Mouse (Mus musculus) limb, embryonic 14.5 days (tissue): ENCODE data around the gene Ccdc51. TPM values are rescaled to one million over a fixed set of nuclear protein-coding genes. Genes with fewer than 3 reads are reported as not detected.

Experiments
- ATAC-seq: fragments of 200-750 bp; cut with Nextera tagmentation; 2 replicates; pipeline ENCODE4 v1.8.0; 2017; ENCODE audit warnings: low read depth, moderate number of reproducible peaks, moderate TSS enrichment; ENCODE audit not compliant: low FRiP score
- DNase-seq: peaks from one replicate; pipeline ENCODE4 v3.0.0-alpha.2; 2015; ENCODE audit warnings: low spot score
- H3K27ac ChIP-seq: fragments of 300-500 bp; sonication (generic); replicated peaks from 2 replicates; pipeline ENCODE4 v1.5.1; 2014; ENCODE audit warnings: low read depth, mild to moderate bottlenecking, low read length, moderate library complexity, mixed read lengths
- H3K27me3 ChIP-seq: fragments of 300-500 bp; sonication (generic); 2 replicates; pipeline ENCODE4 v1.6.1; 2014; ENCODE audit warnings: low read length, mixed read lengths; ENCODE audit not compliant: control insufficient read depth, insufficient read depth
- H3K36me3 ChIP-seq: fragments of 300-500 bp; sonication (generic); 2 replicates; pipeline ENCODE4 v1.6.1; 2014; ENCODE audit warnings: mild to moderate bottlenecking, low read length, moderate library complexity, mixed read lengths; ENCODE audit not compliant: control insufficient read depth, insufficient read depth
- H3K4me1 ChIP-seq: fragments of 300-500 bp; sonication (generic); 2 replicates; pipeline ENCODE4 v1.6.1; 2014; ENCODE audit warnings: antibody characterized with exemption, low read length, mixed read lengths; ENCODE audit not compliant: control insufficient read depth, insufficient read depth
- H3K4me2 ChIP-seq: fragments of 300-500 bp; sonication (generic); replicated peaks from 2 replicates; pipeline ENCODE4 v1.6.1; 2014; ENCODE audit warnings: low read depth, mild to moderate bottlenecking, low read length, moderate library complexity; ENCODE audit not compliant: severe bottlenecking
- H3K4me3 ChIP-seq: fragments of 300-500 bp; sonication (generic); replicated peaks from 2 replicates; pipeline ENCODE4 v1.5.1; 2014; ENCODE audit warnings: low read length
- H3K9ac ChIP-seq: fragments of 300-500 bp; sonication (generic); 2 replicates; pipeline ENCODE4 v1.6.1; 2014; ENCODE audit warnings: mild to moderate bottlenecking, low read depth, low read length, moderate library complexity; ENCODE audit not compliant: severe bottlenecking
- H3K9me3 ChIP-seq: fragments of 300-500 bp; sonication (generic); 2 replicates; pipeline ENCODE4 v1.6.1; 2016; ENCODE audit warnings: low read length; ENCODE audit not compliant: control insufficient read depth
- POLR2A ChIP-seq: fragments of 200-500 bp; IDR thresholded peaks from 2 replicates; pipeline ENCODE4 v1.8.0; 2012; ENCODE audit warnings: inconsistent platforms, mild to moderate bottlenecking, moderate library complexity, borderline replicate concordance; ENCODE audit not compliant: insufficient read depth, insufficient read length; ENCODE audit errors: extremely low read depth
- WGBS: fragments of 180-500 bp; shearing (Covaris S2); extraction: QIAGEN DNeasy Blood & Tissue Kit; methylation state at CpG from one replicate; pipeline ENCODE4 v1.1.7; 2014; 5-methylcytosine and 5-hydroxymethylcytosine counted together
- polyA plus RNA-seq, 2 experiments: library from polyadenylated mRNA; depleted of rRNA in 1 of 2; stranded (reverse) in 1 of 2; unstranded in 1 of 2; fragments of >200 nt; fragmentation: Nextera tagmentation in 1 of 2; extraction: Ambion mirVana in 1 of 2; gene quantifications; 2 replicates each; pipeline versions ENCODE4 v1.2.1 to v1.2.3; 2012 to 2014

Ccdc51 gene
- polyA plus RNA-seq, 2 experiments = 9.0 to 15.3 TPM

DNA sequence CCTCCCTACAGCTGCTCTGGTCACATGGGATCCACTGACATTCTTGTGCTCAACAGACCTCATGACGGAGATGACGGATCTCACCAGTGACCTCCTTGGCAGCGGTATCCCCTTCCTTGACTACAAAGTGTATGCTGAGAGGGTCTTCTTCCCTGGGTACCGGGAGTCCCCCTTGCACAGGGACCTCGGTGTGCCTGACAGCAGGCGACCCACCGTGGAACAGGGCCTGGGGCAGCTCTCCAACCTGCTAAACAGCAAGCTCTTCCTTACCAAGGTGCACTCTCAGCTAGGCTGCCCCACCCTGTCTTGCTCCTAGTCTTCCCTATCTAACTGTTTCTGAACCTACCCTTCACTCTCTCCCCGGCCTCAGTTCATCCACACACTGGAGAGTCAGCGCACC lies 29.3 kb downstream of the Ccdc51 start:
- H3K4me2 ChIP-seq = no peak overlapping the region
- H3K27me3 ChIP-seq = no peaks in the 10 kb centered on the region
- H3K4me1 ChIP-seq = no peaks in the 10 kb centered on the region
- 93% methylated on average over 9 of the region's 9 CpGs for WGBS
- H3K9me3 ChIP-seq = no peaks in the 10 kb centered on the region
- no peak overlapping the region for H3K9ac ChIP-seq
- H3K36me3 ChIP-seq = peaks cover 97% of the 10 kb centered on the region
- no peak for TF ChIP-seq POLR2A
- ATAC-seq (no peak), DNase-seq (no peak)
- no peak overlapping the region for H3K4me3 ChIP-seq
- H3K27ac ChIP-seq = no peak overlapping the region

DNA sequence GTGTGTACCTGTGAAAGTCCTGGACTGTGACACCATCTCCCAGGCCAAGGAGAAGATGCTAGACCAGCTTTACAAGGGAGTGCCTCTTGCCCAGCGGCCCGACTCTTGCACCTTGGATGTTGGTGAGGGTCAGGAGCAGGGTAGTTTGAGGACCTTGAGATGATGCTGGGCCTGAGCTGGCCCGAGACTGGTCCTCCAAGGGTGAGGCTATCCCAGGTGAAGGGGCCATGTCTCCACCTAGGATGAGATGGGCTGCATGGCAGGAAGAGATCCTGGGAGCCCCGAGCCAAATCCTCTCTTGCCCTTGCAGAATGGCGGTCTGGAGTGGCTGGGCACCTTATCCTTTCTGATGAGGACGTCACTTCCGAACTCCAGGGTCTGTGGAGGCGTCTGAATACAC lies 31.0 kb downstream of the Ccdc51 start:
- no peaks in the 10 kb centered on the region for H3K4me1 ChIP-seq
- H3K27ac ChIP-seq = no peak overlapping the region
- H3K4me2 ChIP-seq = no peak overlapping the region
- H3K9ac ChIP-seq = no peak overlapping the region
- no peaks in the 10 kb centered on the region for H3K27me3 ChIP-seq
- WGBS = 89% methylated on average over 8 of the region's 8 CpGs
- no peak for ATAC-seq
- no peak overlapping the region for H3K4me3 ChIP-seq
- peaks cover 100% of the 10 kb centered on the region for H3K36me3 ChIP-seq
- H3K9me3 ChIP-seq = no peaks in the 10 kb centered on the region
- no peak for DNase-seq
- no peak for TF ChIP-seq POLR2A

DNA sequence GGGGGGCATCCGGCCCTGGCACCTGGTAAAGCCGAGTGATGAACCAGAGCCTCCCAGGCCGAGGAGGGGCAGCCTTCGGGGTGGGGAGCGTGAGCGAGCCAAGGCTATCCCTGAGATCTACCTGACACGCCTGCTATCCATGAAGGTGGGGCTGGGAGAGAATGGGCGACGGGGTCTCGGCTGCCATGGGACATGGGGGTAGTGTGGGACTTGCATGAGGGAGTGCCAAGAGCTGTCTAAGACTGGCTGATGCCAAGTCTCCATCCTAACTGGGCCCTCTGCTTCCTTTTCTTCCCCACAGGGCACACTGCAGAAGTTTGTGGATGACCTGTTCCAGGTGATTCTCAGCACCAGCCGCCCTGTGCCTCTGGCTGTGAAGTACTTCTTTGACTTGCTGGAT lies 32.0 kb downstream of the Ccdc51 start:
- Histone ChIP-seq H3K9ac (no peak overlapping the region), H3K9me3 (no peaks in the 10 kb centered on the region), H3K4me1 (no peaks in the 10 kb centered on the region), H3K4me3 (no peak overlapping the region), H3K36me3 (peaks cover 99% of the 10 kb centered on the region), H3K4me2 (no peak overlapping the region), H3K27me3 (no peaks in the 10 kb centered on the region), H3K27ac (no peak overlapping the region)
- 93% methylated on average over 11 of the region's 11 CpGs for WGBS
- DNase-seq (no peak), ATAC-seq (no peak)
- no peak for TF ChIP-seq POLR2A

DNA sequence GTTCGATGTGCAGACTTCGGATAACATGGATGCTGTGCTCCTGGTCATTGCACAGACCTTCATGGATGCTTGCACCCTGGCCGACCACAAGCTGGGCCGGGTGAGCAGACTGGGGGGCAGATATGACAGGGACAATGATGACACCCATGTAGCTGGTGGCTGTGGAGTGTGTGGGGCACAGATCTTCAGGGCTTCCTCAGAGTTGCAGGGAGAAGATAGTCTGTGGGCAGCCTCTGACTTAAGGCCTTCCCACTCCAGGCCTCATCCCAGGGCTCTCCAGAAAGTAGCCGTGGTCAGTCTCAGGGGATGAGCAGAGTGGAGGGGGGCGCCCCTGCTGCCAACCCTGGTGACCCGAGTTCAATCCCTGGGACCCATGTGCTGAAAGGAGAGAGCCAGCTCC lies 32.6 kb downstream of the Ccdc51 start:
- Histone ChIP-seq H3K4me2 (no peak overlapping the region), H3K27me3 (no peaks in the 10 kb centered on the region), H3K4me1 (no peaks in the 10 kb centered on the region), H3K9me3 (no peaks in the 10 kb centered on the region), H3K4me3 (no peak overlapping the region), H3K36me3 (peaks cover 97% of the 10 kb centered on the region), H3K27ac (no peak overlapping the region), H3K9ac (no peak overlapping the region)
- no peak for TF ChIP-seq POLR2A
- no peak for DNase-seq
- WGBS = 89% methylated on average over 7 of the region's 7 CpGs
- no peak for ATAC-seq

DNA sequence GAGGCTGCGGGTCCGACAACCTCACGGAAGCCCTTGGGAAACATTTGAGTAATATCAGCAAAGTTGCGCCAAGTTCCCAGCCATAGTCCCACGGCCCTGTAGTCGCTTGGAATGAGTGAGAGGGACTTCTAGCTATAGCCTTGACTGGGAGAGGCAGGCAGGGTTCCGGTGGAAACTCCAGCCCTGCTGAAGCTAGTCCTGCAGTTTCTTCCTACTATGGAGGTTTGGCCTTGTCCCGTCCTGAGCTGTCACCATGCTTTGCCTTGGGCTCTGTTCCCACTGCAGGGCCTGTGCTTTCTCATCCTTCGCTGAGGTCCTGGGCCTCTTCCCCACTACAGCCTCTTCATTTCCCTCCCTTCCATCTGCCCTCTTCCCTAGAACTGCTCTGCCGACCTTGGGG lies 33.9 kb downstream of the Ccdc51 start:
- 92% methylated on average over 10 of the region's 10 CpGs for WGBS
- no peak overlapping the region for H3K4me2 ChIP-seq
- H3K36me3 ChIP-seq = peaks cover 83% of the 10 kb centered on the region
- H3K9me3 ChIP-seq = no peaks in the 10 kb centered on the region
- no peak for TF ChIP-seq POLR2A
- H3K4me1 ChIP-seq = no peaks in the 10 kb centered on the region
- no peak for DNase-seq
- no peak overlapping the region for H3K4me3 ChIP-seq
- no peaks in the 10 kb centered on the region for H3K27me3 ChIP-seq
- H3K27ac ChIP-seq = no peak overlapping the region
- H3K9ac ChIP-seq = no peak overlapping the region
- no peak for ATAC-seq

DNA sequence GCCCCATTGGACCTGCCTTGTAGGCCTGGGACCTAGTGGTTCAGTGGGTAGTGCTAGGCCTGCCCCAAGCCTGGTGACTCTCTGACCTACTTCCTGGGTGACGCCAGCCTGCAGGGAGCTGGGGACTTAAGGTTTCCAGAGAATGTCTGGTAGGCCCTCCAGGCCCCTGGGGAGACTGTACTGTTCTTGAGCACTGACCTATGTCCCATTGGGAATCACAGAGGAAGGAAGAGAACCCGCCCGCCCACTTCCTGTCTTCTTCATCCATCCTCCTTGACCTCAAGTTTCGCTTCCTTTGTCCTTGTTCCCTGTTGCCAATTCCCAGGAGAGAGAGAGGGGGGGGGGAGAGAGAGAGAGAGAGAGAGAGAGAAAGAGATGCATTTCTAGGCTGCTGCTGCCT lies 35.8 kb downstream of the Ccdc51 start:
- WGBS = 93% methylated on average over 4 of the region's 4 CpGs
- Histone ChIP-seq H3K9me3 (no peaks in the 10 kb centered on the region), H3K4me2 (no peak overlapping the region), H3K4me3 (no peak overlapping the region), H3K4me1 (no peaks in the 10 kb centered on the region), H3K27me3 (no peaks in the 10 kb centered on the region), H3K36me3 (peaks cover 64% of the 10 kb centered on the region), H3K9ac (no peak overlapping the region), H3K27ac (no peak overlapping the region)
- TF ChIP-seq POLR2A = no peak
- no peak for DNase-seq
- ATAC-seq = no peak
